In genomic region chr1:70354014-70354413, GRCm38 (mm10) we compare ENCODE assay signal across 18 mouse cellular contexts.
"Had no signal": no experiment of that assay in that cellular context is flagged by ENCODE, and none has a peak within 500 bp of the region (broad histone marks: within the 10 kb centered on the region; RNA-seq: fewer than 3 reads in every experiment).

No protein-coding gene starts in this region.

- ATAC-seq: midbrain, embryonic 16.5 days had no signal

- H3K36me3 ChIP-seq: midbrain, embryonic 10.5 days; midbrain, embryonic 12.5 days; neural tube, embryonic 13.5 days; neural tube, embryonic 15.5 days had no signal

- H3K4me1 ChIP-seq: midbrain, embryonic 10.5 days; midbrain, embryonic 12.5 days; neural tube, embryonic 13.5 days; neural tube, embryonic 15.5 days had no signal

- H3K9ac ChIP-seq: lung, embryonic 14.5 days; midbrain, embryonic 12.5 days; neural tube, embryonic 13.5 days; neural tube, embryonic 15.5 days had no signal

- H3K4me3 ChIP-seq: midbrain, embryonic 10.5 days; midbrain, embryonic 12.5 days; myocyte; neural tube, embryonic 13.5 days; neural tube, embryonic 15.5 days had no signal

- DNase-seq: lung, embryonic 14.5 days; lung, postnatal 10 days; lung, postnatal 4 days; midbrain, embryonic 14.5 days; retina, postnatal 1 day; right cerebral cortex, adult 18-20 months; right cerebral cortex, postnatal 25 days; right cerebral cortex, postnatal 4 days; spleen, adult 18-20 months; thymus, adult 18-20 months; thymus, postnatal 14 days; thymus, postnatal 36 days had no signal

- H3K9me3 ChIP-seq: midbrain, embryonic 10.5 days; midbrain, embryonic 12.5 days; neural tube, embryonic 13.5 days; neural tube, embryonic 15.5 days had no signal

- H3K27me3 ChIP-seq: midbrain, embryonic 12.5 days; neural tube, embryonic 13.5 days; neural tube, embryonic 15.5 days had no signal

- H3K4me2 ChIP-seq: lung, embryonic 14.5 days; midbrain, embryonic 12.5 days; neural tube, embryonic 13.5 days; neural tube, embryonic 15.5 days had no signal

- H3K27ac ChIP-seq: midbrain, embryonic 10.5 days; midbrain, embryonic 12.5 days; neural tube, embryonic 13.5 days; neural tube, embryonic 15.5 days had no signal
